Mouse (Mus musculus) skeletal muscle tissue, adult 2 months (tissue): ENCODE data around the gene Idi1.
A peak's percentile ranks its signal among the peaks of the same experiment; 100 is the strongest.
"Not testable (repeated sequence)": the region's sequence is repeated elsewhere in the genome, so short reads cannot be mapped to it uniquely, and the experiment has no call there.

Experiments
- DNase-seq: peaks from one replicate; pipeline ENCODE4 v3.0.0-alpha.2; 2012; ENCODE audit warnings: low read depth, low spot score

Gene Idi1

GRCm38 (mm10) chr13:8885445-8886184 is at the start of gene Idi1:
TSS of gene Idi1 (plus strand) at chr13:8885501.
- peak; percentile 92 for DNase-seq

GRCm38 (mm10) chr13:8838394-8838793 is 46.9 kb upstream of the Idi1 start:
- no peak for DNase-seq

- no peak for DNase-seq
These were observed 46.2 kb upstream of the Idi1 start for GRCm38 (mm10) chr13:8839111-8839510.

- DNase-seq: peak; percentile 12
These were observed 45.4 kb upstream of the Idi1 start for GRCm38 (mm10) chr13:8839937-8840336.

DNA sequence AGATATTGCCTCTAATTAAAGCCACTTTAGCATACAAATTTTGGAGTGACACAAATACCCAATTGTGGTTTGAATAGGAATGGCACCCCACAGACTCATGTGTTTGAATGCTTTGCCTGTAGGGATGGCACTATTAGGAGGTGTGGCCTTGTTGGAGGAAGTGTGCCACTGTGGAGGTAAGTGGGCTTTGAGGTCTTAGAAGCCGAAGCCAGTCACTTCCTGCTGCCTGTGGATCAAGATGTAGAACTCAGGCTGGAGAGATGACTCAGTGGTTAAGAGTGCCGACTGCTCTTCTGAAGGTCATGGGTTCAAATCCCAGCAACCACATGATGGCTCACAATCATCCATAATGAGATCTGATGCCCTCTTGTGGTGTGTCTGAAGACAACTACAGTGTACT is 44.4 kb upstream of the Idi1 start:
- no peak for DNase-seq

- not testable (repeated sequence) for DNase-seq
These were observed 43.5 kb upstream of the Idi1 start for GRCm38 (mm10) chr13:8841846-8842245.

DNA sequence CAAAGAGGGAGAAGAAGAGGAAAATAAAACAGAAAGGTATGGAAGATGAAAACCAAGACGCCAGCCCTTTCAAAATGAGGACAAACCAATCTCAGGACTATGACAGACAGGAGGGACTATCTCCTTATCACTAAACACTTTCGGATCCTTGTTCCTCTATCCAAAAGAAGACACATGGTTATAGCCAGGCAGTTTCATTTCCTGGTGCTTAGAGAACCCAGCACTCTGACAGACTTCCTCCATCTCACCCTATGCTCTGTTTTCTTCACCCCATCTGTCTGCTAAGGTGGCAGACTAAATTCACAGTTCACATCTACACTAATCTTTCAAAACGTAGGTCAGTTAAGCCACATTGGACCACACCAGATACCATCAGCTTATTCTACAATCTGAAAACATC is 43.0 kb upstream of the Idi1 start:
- no peak for DNase-seq

- DNase-seq: no peak
These were observed 37.6 kb upstream of the Idi1 start for GRCm38 (mm10) chr13:8847702-8848101.

DNA sequence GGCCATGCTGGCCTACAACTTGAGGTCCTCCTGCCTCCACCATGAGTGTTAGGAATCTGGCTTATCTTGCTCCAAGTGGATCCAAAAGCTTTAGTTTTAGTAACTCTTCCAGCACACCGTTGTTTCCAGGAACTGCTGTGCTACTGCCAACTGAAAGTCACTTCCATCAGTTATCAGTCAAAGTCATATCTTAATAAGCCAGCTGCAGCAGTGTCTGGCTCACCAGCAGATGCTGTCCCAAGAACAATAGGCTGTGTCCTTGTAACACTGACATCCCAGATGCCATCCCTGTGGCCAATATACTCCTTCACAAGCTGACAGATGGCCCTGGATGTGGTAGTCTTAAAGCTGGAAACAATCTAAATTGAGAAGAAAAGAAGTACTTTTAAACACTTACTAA is 36.0 kb upstream of the Idi1 start:
- DNase-seq: no peak

DNA sequence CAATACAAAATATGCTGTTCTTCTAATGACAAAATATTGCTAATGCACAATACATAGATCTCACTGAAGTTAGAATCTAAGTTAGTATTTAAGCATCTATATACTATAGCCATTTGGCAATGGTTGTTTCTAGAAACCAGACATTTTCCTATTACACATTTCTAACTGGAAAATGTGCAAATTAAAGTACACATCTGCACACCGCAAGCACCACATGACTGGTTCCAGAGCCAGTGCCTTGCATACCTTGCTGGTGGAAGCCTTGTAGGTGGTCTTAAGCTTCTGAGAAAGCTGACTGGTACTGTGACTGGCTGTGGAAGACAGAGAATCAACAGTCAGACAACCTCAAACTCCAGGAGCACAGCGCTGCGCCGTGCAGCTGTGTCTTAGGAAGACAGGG is 31.9 kb upstream of the Idi1 start:
- DNase-seq: no peak

DNA sequence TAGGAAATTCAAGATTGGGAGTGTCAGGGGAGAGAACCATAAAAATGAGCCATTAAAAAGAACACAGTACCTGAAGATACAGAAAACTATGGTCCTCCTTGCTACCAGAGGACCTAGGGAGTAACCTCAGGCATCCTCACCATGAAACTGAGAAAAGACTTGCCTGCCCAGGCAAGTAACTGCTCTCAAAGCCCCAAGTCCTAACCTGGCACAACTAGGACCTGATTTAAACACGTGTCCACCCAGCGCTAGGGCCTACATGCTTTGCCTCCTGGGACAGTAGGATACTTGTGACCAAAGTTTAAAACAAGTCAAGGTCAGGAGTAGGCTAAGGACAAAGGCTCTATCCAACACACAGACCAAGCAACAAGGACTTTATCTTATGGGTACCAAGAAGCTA is 30.5 kb upstream of the Idi1 start:
- DNase-seq: no peak

DNA sequence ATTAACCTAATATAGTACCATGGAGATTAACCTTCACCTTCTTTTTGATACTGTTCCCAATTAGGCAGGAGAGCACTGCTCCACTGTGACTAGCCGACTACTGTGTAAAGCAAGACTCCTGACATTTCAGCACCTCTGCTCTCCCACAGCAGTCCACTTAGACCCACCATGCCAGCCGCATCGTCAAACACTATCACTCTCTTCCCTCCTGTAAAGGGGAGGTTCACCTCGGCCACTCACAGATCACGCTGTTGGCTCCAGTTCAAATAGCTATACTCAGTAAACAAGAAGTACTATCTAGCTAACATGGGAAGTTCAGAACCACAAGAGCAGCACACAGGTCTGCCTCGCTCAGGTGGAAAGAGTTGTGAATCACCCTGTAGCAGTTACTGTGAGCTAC is 26.8 kb upstream of the Idi1 start:
- no peak for DNase-seq

DNA sequence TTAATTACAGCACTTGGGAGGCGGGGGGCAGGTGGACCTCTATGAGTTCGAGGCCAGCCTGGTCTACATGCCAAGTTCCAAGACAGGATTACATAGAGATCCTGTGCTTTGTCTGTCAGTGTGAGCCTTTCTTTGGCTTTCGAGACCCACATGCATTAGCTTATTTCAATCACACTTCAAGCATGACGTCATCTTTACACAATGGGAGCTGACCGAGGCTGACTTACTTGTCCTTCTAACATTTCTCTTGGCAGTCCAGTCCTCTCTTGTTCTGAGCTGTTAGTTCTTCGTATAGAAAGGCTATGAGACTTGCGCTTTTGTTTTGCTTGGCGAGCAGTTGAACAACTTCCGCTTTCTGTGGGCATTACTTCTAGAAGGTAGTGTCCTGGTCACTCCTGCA is 24.4 kb upstream of the Idi1 start:
- DNase-seq: no peak

DNA sequence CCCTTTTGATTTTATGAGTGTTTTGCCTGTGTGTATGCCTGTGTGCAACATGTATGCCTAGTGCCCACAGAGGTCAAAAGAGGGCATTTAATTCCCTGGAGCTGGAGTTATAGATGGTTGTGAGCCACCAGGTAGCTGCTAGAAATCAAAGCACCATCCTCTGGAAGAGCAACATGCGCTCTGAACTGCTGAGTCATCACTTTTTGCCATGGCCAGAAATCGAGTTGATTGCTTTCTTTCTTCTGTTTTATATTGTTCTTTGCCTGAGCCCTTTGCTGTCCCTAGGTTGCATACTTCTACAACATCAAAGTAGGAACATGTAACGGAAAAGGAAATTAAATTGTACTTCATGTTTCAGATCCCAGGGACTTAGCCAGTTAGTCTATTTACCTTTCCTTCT is 20.3 kb upstream of the Idi1 start:
- DNase-seq: no peak

GRCm38 (mm10) chr13:8866612-8867011 is 18.7 kb upstream of the Idi1 start:
- DNase-seq: peak; percentile 22

DNA sequence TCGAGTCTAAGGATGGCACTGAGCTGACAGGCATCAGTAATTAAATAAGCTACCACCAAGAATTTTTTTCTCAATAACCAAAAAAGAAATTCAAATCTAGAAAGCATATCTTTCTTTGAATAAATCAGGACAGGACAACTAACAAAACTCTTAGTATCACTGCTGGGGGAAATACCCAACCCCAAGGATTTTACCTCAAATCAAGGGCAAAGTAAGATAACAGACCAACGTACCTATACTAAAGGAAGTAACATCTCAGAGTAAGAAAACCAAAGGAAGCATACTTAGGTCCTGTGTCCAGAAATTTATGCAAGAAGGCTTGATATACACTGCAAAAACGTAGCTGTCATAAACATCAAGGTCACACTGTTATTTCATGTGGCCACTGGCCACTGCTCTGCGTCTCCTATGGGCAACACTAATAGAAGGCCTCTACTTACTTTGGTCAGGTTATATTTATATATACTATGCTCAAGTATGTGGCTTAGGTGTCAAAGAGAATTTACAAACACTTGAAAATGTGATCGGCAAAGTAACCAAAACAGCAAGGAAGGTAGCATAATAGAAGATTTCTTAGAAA is 15.6 kb upstream of the Idi1 start:
- no peak for DNase-seq

- no peak for DNase-seq
These were observed 15.2 kb upstream of the Idi1 start for GRCm38 (mm10) chr13:8870160-8870509.

GRCm38 (mm10) chr13:8870510-8871313 is 14.6 kb upstream of the Idi1 start:
- DNase-seq: peak; percentile 88

- DNase-seq: peak; percentile 54
These were observed 13.9 kb upstream of the Idi1 start, which contains the start of gene Wdr37 for GRCm38 (mm10) chr13:8871314-8871962. TSS of gene Wdr37 (minus strand) at chr13:8871909.

- DNase-seq: no peak
These were observed 11.5 kb upstream of the Idi1 start for GRCm38 (mm10) chr13:8873776-8874175.

DNA sequence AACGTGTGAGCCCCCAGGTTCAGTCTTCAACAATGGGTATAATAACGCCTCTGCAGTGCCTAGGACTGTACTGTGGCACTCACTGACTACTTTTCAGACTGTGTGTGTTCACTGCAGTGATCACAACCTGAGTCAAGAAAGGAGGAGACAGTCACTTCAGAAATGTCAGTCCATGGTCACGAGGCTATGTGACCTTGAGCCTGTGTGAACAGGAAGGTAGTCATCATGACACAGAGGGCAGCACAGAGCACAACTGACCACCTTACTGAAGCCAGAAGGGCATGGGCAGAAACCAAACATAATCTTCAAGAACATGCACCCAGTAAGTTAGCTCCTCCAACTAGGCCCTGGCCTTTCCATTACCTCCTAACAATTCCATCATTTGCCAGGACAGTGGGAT is 3.7 kb upstream of the Idi1 start:
- no peak for DNase-seq

DNA sequence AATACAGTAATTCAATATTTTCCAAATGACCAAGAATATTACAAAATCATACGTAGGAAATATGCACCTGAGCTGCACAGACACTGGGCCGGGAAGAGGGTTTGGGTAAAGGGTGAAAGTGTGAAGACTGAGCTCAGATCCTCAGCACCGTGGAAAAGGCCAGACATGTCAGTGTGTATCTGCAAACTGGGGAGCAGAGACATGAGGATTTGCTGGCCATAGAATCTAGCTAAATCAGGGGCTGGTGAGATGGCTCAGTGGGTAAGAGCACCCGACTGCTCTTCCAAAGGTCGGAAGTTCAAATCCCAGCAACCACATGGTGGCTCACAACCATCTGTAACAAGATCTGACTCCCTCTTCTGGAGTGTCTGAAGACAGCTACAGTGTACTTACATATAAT is 1.4 kb upstream of the Idi1 start:
- DNase-seq: not testable (repeated sequence)
